Mouse (Mus musculus) frontal cortex, postnatal 10 days (tissue): ENCODE measurements around the gene Mgat5b.
"Not testable (repeated sequence)": the region's sequence is repeated elsewhere in the genome, so short reads cannot be mapped to it uniquely, and the experiment has no call there.

Source experiments
- DNase-seq, 2 experiments: peaks; one replicate each; pipeline ENCODE4 v3.0.0; 2022; ENCODE audit warnings: low spot score in 2 of 2, mixed read lengths in 1 of 2

Gene Mgat5b

DNA sequence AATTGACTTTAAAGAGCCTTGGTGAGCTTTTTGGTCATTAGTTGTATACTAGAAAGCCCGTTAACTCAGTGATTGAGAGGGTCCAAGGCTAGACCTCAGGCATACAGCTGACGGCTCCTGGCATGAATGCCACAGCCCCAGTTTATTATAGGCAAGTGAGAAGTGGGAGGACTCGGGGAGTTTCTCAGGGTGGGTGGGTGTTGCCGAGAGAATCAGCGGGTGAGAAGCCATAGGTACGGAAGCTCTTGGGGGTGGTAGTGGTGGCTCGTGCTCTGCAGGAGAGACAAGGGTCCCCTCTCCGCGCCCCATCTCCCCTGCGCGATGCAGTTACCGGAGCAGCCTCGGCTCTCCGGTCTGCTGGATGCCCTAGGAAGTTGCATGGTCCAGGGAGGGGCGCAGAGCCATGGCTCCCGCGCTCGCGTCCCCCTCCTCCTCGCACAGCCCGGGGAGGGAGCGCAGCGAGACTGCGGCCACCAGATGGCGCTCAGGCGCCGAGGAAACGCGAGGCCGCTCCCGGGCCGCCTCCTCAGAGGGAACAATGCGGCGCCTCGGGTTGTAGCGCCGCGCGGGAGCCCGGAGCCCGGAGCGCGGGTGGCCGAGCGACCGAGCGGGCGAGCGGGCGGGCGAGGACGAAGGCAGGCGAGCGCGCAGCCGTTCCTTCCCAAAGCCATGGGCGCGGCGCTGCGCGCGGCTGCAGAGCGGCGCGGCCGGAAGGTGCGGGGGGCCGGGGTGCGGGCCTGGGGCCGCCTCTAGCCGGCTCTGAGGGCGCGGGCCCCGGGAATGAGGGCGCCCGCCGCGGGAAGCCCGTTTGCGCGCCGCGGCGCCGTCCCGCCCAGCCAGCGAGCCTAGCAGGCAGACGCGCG is at the start of gene Mgat5b:
Mgat5b (plus strand) TSS at position 541 of the 863 bp plus-strand sequence.
- DNase-seq: peak; percentile 69 to 89

DNA sequence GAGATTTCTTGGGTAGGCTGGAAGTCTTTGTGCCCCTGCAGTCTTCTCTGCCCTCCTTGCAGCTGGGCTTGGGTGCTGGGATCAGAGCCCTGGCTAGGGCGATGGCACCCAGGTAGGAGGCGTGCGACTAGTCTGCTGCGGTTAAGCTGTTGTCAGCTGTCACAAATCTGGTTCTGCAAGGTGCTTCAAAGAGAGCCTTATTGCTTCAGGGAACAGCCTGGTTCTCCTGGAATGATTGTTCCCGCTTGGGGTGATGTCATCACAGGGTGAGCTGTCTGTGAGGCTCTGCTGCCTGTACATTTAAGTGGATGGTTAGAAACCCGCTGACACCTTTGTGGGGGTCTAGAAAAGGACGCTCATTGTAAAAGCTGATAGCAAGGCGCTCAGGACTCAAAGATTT is 49.4 kb upstream of the Mgat5b start:
- DNase-seq: no peak

DNA sequence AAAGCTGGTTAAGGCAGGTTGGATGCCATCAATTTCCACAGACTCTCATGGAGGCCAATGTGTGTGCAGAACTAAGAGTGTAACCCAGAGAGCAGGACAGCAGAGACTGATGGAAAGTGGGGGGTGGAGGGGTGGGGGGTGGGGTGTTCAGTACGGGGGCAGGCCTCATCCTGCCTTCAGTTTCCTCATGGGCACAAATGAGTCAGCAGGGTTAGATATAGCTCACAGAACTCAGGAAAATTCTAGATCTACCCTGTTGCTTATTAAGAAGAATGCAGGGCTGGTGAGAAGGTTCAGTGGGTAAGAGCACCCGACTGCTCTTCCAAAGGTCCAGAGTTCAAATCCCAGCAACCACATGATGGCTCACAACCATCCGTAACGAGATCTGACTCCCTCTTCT is 49.0 kb upstream of the Mgat5b start:
- DNase-seq: no peak

DNA sequence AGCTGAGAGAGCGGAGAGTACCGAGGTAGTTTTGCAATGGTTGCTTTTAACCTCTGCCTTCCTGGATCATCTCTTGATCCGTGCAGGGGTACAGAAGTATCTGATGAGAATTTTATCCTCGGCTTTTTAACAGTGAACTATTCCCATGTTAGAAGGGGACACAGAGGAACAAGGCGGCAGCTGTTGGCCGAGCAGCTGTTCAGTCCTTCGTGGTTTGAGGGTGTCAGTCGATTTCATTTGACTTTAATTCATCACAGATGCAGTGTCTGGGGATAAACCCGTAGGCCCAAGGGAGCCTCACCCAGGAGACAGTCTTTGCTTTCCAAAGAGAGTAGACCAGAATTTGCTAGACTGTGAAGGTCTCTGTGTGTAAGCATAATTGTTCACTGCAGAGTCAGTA is 47.1 kb upstream of the Mgat5b start:
- DNase-seq: no peak

DNA sequence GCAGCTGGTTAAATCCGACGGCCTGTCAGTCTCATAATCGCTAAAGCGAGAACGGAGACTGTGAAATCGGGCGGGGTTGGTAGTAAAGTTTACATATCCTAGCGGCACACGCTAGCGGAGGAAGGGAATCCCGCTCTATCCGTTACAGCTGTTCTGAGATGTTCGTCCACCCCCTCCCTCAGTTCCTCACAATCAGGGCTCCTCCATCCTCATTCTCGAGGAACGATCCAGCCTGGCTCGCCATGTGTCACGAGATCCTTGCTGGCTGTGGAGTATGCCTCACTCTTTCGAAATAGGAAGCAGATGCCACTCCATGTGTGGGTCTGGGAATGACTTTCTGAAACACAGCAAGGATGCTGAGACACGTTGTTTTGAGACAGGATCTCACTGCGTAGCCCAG is 44.7 kb upstream of the Mgat5b start:
- DNase-seq: no peak

DNA sequence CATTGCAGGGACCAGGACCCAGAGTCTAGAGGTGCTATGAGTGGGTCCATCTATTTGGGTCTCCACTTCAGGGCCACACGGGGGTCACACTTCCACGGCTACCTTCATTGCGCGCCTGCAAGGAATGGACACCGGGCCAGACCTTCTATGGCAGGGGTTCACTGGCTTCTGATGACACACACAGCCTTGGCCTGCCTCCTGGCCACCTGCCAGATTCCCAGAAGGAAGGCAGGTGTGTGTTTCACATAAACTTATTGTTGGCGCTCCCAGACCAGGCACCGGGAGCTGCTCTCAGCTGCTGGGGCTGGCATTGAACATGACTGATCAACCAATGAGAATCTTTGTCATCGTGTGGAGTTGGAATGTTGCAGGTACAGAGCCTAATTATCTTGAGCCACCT is 40.2 kb upstream of the Mgat5b start:
- no peak for DNase-seq

DNA sequence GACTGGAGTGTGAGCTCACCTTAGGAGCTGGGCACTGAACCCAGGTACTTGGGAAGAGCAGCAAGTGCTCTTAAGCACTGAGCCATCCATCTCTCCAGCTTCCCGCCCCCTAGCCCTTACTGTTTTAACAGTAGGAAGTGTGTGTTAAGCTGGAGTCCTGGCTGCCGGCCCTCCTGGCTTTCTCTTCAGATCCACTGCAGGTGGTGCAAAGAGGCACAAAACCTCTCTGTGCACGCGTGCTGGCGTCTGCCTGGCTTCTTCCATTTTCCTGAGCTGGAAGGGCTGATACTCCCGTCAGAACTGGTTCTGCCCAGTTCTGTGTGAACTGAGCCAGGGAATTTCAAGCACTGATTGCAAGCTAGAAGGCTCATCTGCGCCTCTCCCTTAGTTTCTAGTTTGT is 37.8 kb upstream of the Mgat5b start:
- DNase-seq: no peak

DNA sequence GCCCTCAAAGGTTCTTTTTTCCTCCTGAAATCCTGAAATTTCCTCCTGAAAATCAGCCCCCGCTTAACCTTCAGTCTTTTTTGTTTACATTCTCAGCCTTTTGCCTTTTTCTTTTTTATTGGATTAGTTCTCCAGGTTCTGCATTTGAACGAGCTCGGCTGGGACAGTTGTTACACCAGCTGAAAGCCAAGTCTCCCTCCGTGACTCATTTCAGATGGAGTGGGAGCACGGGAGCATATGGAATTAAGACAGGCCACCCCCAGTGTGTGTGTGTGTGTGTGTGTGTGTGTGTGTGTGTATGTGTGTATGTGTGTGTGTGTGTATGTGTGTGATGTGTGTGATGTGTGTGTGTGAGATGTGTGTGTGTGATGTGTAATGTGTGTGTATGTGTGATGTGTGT is 37.2 kb upstream of the Mgat5b start:
- DNase-seq: no peak

DNA sequence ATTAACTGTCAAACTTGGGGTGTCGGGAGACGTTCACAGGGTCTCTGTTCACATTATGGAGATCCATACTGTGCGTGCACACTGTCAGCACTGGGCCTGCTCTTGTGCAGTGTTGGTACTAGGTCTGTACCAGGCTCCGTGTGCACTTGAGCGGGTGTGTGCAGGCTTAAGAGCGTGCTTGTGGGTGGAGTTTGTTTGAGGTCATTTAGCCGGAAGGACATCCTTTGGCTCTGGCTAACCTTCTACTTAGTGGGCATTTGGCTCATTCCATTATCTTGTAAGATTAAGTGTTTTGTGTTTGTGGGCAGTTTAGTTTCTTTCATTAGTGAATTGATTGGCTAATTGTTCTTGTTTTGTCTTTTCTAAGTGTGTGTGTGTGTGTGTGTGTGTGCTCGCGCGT is 36.2 kb upstream of the Mgat5b start:
- DNase-seq: no peak

DNA sequence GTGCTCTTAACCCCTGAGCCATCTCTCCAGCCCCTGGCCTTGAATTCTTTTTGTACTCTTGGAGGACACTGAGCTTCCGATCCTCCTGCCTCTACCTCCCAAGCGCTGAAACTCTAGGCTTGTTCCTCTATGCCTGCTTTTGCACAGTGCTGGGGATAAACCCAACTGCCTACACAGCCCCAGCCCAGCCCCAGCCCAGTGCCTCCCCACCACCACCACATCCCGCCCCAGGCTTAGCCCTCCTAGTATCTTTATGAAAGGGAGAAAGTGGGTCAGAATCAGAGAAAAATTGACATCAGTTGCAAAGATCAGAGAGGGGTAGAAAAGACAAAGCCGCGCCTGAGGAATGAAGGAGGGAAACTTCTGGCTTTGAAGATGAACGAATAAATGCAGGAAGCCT is 34.6 kb upstream of the Mgat5b start:
- DNase-seq: no peak

DNA sequence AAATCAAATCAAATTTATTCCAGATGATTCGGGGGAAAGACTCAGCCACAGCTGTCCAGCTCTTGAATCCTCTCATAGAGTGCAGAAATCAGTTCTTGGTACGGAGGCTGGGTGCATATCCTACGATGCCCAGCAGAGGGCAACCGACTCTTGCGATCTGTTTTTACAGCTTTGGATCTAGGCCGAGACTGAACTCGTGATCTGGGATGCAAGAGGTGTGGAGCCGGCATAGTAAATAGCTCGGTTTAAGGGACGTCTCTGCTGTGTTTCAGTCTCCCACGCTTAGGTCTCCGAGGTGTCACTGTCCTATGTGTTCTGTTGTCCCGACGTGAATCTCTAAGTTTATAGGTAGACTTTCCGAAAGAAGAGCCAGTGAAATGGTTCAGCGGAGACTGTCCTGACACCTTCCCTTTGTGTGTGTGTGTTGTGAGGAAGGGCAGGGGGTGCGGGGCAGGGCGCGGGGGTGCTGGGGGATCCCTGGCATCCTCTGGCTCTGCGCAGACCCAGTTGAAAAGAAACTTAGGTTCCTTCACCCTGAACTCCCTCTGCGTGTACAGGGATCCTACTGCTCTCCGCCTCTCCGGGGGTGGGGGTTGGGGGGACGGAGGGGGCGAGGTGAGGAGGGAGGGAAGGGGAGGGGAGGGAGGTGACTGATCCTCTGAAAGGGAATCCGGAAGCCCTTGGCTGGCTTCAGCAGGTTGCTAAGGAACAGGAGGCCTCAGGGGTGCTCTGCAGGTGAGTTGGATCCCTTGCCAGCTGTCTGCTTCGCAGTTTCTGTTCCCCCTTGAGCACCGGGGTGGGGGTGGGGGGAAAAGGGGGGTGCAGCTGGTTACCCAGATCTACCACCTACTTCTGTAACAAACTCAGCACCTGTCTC is 33.1 kb upstream of the Mgat5b start:
- DNase-seq: peak; percentile 56 to 75

DNA sequence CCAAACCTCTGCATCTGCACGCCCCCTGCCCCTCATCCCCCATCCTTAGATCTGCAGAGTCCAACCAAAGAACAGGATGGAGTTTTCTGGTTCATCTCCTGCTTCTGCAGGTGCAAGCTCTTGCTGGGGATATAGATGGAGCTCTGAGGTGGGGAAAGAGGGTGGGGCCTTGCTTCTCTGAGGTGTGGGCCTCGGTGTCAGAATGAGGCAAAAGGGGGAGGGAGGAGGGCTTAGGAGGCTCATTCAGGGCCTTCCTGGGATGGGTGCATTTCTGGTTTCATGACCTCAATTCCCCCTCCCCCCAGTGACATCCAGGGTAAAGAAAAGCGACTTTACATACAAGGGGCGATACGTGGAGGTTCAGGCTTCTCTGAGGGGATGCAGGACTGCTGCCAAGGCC is 31.5 kb upstream of the Mgat5b start:
- DNase-seq: no peak

DNA sequence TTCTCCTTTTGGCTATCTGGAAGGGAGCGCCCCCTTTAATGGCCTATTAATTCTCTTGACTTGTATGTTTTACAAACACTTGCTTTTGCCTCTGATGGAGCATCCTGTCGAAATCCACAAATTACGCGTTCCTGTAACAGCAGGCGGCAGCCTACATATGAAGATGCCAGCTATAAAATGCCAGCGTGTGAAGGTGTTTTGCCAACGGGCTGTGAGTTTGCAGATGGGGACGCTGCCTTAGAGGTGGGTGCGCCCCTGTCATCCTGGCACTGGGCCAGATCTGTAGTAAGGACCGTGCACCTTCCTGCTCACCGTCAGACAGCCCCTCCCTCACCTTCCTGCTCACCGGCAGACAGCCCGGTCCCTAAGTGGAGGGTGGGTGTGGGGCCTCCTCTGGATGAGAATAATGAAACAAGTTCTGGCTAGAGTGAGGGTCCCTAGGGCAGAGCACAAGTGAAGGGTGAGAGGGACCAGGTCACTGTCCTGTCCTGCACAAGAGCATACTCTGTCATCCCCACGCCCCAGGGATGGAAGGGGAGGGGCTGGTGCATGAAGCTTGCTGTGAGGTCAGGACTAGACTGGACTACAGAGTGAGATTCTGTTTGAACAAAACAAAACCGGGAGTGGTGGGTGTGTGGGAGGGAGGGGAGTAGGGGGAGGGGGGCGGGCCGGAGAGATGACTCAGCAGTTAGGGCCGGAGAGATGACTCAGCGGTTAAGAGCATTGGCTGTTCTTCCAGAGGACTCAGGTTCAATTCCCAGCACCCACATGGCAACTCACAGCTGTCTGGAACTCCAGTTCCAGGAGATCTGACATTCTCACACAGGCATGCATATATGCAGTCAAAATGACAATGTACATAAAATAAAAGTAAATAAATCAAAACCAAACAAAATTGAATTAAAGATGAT is 24.9 kb upstream of the Mgat5b start:
- DNase-seq: no peak

DNA sequence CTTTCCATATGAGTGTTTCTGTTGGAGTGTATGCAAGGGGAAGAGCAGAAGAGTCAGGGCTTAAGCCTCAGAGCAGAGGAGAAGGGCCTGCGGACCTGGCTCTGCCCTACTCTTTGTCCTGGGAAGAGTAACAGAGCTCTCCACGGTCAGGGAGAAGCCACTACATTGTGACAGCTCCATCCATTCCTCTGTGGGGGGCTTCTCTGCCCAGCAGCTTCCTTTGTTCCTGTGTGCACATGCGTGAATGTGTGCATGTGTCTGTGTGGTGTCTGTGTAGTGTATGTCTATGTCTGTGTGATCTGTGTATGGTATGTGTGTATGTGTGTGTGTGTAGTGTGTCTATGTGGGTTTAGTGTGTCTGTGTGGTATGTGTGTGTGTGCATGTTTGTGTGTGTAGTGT is 23.3 kb upstream of the Mgat5b start:
- no peak for DNase-seq

DNA sequence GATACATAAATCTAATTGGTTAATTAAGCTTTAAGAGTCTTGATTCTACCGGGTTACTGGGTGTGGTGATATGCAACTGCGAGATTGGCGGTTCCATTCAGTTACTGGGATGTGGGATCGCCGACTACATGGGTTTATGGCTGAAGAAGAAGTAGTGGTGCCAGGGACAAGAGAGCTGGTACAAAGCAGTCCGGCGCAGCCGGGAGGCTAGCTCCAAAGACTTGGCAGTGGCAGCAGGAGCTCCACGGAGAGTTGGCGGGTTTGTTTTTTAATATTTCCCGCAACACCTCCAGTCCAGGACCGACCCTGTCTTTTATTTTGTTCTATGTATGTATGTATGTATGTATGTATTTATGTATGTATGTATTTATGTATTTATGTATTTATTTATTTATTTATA is 19.4 kb upstream of the Mgat5b start:
- DNase-seq: no peak

DNA sequence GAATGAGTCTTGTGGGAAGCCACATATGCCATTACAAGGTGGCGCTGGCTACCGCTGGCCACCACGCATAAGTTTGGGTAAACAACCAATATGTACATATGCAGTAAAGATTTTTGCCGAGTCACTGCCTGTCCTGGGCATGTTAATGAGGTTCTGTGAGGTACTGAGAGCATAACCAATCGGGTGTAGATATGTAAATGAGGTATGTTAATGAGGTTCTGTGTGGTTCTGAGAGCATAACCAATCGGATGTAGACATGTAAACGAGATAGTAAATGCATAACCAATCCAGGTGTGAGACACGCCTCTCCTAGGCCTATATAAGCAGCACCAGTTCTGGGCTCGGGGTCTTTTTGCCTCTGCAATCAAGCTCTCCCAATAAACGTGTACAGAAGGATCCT is 16.1 kb upstream of the Mgat5b start:
- DNase-seq: not testable (repeated sequence)

DNA sequence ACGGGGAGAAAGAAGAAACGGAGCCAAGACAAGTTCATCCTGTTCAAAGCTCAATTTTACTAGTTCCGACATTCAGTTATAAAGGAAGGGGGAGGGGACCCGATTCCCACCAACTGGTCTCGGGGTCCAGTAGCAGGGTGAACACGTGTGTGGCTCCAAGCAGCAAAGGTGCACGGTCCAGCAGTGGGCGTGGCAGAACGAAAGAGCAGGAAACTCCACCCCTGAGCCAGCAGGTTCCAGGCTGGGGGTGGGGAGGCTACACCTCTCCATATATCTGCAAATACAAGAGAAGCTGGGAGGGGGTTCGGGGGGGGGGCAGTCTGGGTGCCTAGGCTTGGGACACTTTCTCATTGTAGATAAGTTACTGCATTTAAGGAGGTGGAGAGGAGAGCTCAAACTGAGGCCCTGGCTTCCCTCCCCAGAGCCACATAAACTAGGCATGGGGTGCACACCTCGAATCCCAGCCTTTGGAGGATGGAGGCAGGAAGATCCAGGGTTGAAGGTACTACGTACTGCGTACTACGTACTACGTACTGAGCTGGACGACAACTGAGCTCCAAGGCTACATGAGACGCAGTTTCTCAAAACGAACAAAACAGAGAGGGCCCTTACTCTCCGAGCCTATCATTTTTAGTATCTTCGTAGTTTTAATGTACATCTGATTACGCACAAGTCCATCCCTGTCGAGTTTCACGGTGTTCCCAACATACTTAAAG is 12.8 kb upstream of the Mgat5b start:
- DNase-seq: no peak

DNA sequence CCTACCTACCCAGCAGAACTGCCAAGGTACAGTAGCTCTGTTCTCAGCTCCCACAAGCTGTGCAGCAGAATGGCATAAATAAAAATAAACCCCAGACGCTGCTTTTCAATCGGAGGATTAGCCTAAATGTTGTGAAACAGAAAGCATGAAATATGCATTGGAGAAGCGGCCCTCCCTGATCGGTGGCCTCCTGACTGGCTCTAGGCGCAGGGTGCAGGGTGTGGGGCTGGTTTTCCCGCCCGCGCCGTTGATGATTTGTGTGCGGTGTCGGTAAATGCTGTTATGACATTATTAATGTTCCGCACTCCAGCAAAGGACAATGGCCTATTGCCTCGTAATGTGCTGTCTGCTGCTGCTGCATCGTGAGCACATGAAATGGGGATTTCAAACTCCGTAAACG is 5.1 kb upstream of the Mgat5b start:
- DNase-seq: no peak

DNA sequence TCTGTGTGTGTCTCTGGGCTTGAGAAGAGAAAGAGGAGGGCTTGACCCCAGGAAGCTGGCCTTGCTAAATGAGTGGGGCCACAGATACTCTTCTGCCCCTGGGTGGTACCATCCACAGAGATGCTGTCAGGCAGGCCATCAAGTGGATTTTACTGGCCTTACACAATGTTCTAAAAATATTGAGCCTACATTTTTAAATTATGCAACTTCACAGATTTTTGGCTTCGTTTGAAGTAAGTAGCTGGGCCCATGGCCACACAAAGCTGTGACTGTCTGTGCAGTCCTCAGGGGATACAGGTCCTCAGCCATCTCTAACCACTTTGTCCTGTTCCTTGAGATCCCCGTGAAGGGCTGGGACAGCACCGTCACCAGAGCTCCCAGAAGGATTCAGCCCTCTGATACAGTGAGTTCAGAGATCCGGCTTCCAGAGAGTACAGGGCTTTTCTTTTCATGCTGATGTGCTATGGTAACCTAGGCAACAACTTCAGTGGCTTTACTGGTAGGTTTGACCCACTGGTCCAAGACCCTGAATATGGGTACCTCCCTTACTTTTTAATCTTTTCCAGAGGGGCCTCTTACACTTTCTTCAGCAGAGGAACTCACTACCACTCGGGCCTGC is 4.3 kb upstream of the Mgat5b start:
- no peak for DNase-seq

DNA sequence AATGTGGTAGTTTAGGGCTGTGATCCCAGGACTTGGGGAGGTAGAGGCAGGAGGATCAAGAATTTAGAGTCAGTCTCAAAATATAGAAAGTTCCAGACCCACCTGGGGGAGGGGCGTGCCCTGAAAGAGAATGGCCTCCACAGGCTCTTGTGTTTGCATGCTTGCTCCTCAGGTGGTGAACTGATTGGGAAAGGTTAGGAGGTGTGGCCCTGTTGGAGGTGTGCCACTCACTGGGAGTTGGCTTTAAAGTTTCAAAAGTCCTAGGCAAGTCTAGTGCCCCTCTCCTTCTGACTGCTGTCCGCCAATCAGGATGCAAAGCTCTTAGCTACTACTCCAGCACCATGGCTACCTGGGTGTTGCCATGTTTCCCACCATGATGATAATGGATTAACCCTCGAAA is 3.4 kb upstream of the Mgat5b start:
- no peak for DNase-seq

DNA sequence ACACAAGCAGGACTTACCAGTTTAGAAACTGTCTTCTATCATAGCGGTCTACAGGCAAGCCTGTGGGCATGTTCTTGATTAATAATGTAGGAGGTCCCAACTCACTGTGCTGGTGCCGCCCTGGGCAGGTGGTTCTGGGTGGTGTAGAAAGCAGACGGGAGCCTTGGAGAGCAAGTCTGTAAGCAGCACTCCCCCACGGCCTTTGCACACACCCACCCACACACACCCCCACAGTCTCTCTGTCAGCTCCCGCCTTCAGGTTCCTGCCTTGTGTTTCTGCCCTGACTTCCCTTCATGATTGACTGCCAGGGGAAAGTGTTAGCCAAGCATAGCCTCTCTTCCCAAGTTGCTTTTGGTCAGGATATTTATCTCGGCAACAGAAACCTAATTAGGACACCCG is 1.3 kb upstream of the Mgat5b start:
- DNase-seq: no peak
